Mouse (Mus musculus) liver, adult 2 months (tissue): ENCODE results near the gene Evi2.

Source experiments
- CTCF ChIP-seq: fragments of 200-500 bp; IDR thresholded peaks from 2 replicates; pipeline ENCODE4 v1.5.1; 2011; ENCODE audit warnings: low read depth, low read length, control low read depth
- POLR2A ChIP-seq: fragments of 200-500 bp; IDR thresholded peaks from 2 replicates; pipeline ENCODE4 v1.6.1; 2011; ENCODE audit warnings: low read length, control low read depth; ENCODE audit not compliant: insufficient read depth; ENCODE audit errors: extremely low read depth

- TF ChIP-seq POLR2A (no peak), CTCF (no peak)
These were observed 7.4 kb downstream of the Evi2 start for GRCm38 (mm10) chr11:79522944-79523343.
